Mouse (Mus musculus): ENCODE results near the gene Slc26a10. TPM values are rescaled to one million over a fixed set of nuclear protein-coding genes. Genes with fewer than 3 reads are reported as not detected.
"Not testable (repeated sequence)": the region's sequence is repeated elsewhere in the genome, so short reads cannot be mapped to it uniquely, and the experiment has no call there.

The Slc26a10 gene
- polyA plus RNA-seq, 1 experiment from 2014 or later = 2.2 TPM

- Histone ChIP-seq H3K27ac (no peak overlapping the region), H3K4me3 (replicated peaks) (no peak overlapping the region), H3K36me3 (replicated peaks) (no peaks in the 10 kb centered on the region), H3K4me1 (no peaks in the 10 kb centered on the region), H3K9me3 (no peaks in the 10 kb centered on the region), H3K4me2 (no peak overlapping the region), H3K27me3 (no peaks in the 10 kb centered on the region), H3K9ac (no peak overlapping the region)
- ATAC-seq (ENCODE audit: low FRiP score) = no peak
- WGBS = 62% methylated on average over 8 of the region's 8 CpGs
These were observed 45.2 kb downstream of the Slc26a10 start for GRCm38 (mm10) chr10:127135118-127135836.

- H3K4me3 ChIP-seq (replicated peaks); H3K36me3 ChIP-seq (replicated peaks); H3K4me1 ChIP-seq; ATAC-seq (ENCODE audit: low FRiP score); H3K9ac ChIP-seq; H3K4me2 ChIP-seq; H3K9me3 ChIP-seq; H3K27me3 ChIP-seq; H3K27ac ChIP-seq: not testable (repeated sequence)
- 87% methylated on average over 3 of the region's 3 CpGs for WGBS
These were observed 45.9 kb downstream of the Slc26a10 start for GRCm38 (mm10) chr10:127134394-127135035.

- no peak for ATAC-seq (ENCODE audit: low FRiP score)
- WGBS = 75% methylated on average over 5 of the region's 5 CpGs
- H3K27ac ChIP-seq = no peak overlapping the region
These were observed 48.0 kb downstream of the Slc26a10 start for GRCm38 (mm10) chr10:127132469-127132868.

DNA sequence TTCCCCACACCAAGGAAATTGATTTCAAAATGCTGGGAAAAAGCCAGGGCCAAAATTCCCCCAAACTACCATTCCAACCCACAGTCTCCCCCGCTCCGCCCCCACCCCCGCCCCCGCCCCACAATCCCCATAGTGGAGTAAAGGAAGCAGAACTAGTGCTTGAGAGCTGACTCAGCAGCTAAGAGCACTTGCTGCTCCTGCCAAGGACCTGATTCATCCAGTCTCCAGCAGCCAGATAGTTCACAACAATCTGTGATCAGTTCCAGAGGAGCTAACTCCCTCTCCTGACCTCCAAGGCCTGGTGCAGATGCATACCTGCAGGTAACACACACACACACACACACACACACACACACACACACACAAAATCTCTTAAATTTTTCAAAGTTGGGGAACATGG is 51.0 kb downstream of the Slc26a10 start:
- H3K9ac ChIP-seq = no peak overlapping the region
- H3K4me3 ChIP-seq (replicated peaks) = no peak overlapping the region
- peaks cover 3% of the 10 kb centered on the region; the same call in 1 of the 2 replicates for H3K27me3 ChIP-seq
- 81% methylated on average over 4 of the region's 4 CpGs for WGBS
- no peak for ATAC-seq (ENCODE audit: low FRiP score)
- H3K4me2 ChIP-seq = no peak overlapping the region
- no peak overlapping the region for H3K27ac ChIP-seq
- no peaks in the 10 kb centered on the region for H3K9me3 ChIP-seq
- H3K4me1 ChIP-seq = no peaks in the 10 kb centered on the region
- H3K36me3 ChIP-seq (replicated peaks) = no peaks in the 10 kb centered on the region

More at GRCm38 (mm10) chr10:127132469-127132868, 48.0 kb downstream of the Slc26a10 start:
- Histone ChIP-seq H3K27me3 (no peaks in the 10 kb centered on the region), H3K9ac (no peak overlapping the region), H3K36me3 (replicated peaks) (no peaks in the 10 kb centered on the region), H3K9me3 (no peaks in the 10 kb centered on the region), H3K4me1 (no peaks in the 10 kb centered on the region), H3K4me2 (no peak overlapping the region), H3K4me3 (replicated peaks) (no peak overlapping the region)

- H3K9me3 ChIP-seq = no peaks in the 10 kb centered on the region
- H3K4me3 ChIP-seq (replicated peaks) = no peak overlapping the region
- no peak overlapping the region for H3K4me2 ChIP-seq
- no peak for ATAC-seq (ENCODE audit: low FRiP score)
- peaks cover 3% of the 10 kb centered on the region; the same call in 1 of the 2 replicates for H3K27me3 ChIP-seq
- H3K36me3 ChIP-seq (replicated peaks) = no peaks in the 10 kb centered on the region
- no peak overlapping the region for H3K9ac ChIP-seq
- peaks cover 3% of the 10 kb centered on the region for H3K4me1 ChIP-seq
- WGBS = 88% methylated on average over 7 of the region's 7 CpGs
- no peak overlapping the region for H3K27ac ChIP-seq
These were observed 52.6 kb downstream of the Slc26a10 start for GRCm38 (mm10) chr10:127127711-127128279.

DNA sequence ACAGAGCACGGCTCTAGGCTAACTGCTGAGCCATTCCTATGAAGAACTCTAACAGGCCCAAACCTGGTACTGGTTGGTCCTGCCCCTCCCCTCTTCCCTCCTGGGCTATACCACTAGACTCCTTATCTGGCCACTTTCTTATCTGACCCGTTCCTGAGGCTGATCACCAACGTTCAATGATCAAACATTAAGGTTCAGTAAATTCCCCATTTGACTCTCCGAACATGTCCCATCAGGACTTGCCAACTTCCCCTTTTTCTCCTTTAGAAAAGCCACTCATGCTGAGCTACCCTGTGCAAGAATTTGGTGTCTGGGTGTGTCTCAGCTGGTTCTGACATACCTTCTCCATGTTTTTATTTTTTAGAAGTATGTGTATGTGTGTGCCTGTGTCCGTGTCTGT is 53.9 kb downstream of the Slc26a10 start:
- H3K27me3 ChIP-seq = peaks cover 3% of the 10 kb centered on the region; the same call in 1 of the 2 replicates

GRCm38 (mm10) chr10:127125210-127126001 is 55.0 kb downstream of the Slc26a10 start:
- H3K4me1 ChIP-seq = peaks cover 9% of the 10 kb centered on the region
- H3K36me3 ChIP-seq (replicated peaks) = no peaks in the 10 kb centered on the region
- H3K9me3 ChIP-seq = no peaks in the 10 kb centered on the region
- WGBS = 77% methylated on average over 9 of the region's 9 CpGs
- no peak overlapping the region for H3K27ac ChIP-seq
- H3K4me3 ChIP-seq (replicated peaks) = no peak overlapping the region
- peaks cover 3% of the 10 kb centered on the region; the same call in 1 of the 2 replicates for H3K27me3 ChIP-seq
- no peak overlapping the region for H3K4me2 ChIP-seq
- no peak for ATAC-seq (ENCODE audit: low FRiP score)
- H3K9ac ChIP-seq = no peak overlapping the region

More for the DNA sequence above, 53.9 kb downstream of the Slc26a10 start:
- H3K4me1 ChIP-seq = peaks cover 8% of the 10 kb centered on the region
- no peaks in the 10 kb centered on the region for H3K36me3 ChIP-seq (replicated peaks)
- H3K4me3 ChIP-seq (replicated peaks) = no peak overlapping the region
- no peaks in the 10 kb centered on the region for H3K9me3 ChIP-seq
- no peak overlapping the region for H3K9ac ChIP-seq
- H3K27ac ChIP-seq = no peak overlapping the region
- ATAC-seq (ENCODE audit: low FRiP score) = no peak
- WGBS = 92% methylated on average over 5 of the region's 5 CpGs
- H3K4me2 ChIP-seq = no peak overlapping the region

GRCm38 (mm10) chr10:127123436-127123805 is 57.0 kb downstream of the Slc26a10 start:
- Histone ChIP-seq H3K9ac (peak overlapping the region; percentile 22; the same call in 1 of the 2 replicates), H3K9me3 (no peaks in the 10 kb centered on the region), H3K27me3 (peaks cover 3% of the 10 kb centered on the region; the same call in 1 of the 2 replicates), H3K27ac (peak overlapping the region; percentile 69), H3K4me2 (peak overlapping the region; percentile 58), H3K36me3 (replicated peaks) (peaks cover 11% of the 10 kb centered on the region), H3K4me3 (replicated peaks) (peak overlapping the region; percentile 29), H3K4me1 (peaks cover 16% of the 10 kb centered on the region)
- WGBS = 8% methylated on average over 4 of the region's 4 CpGs
- ATAC-seq (ENCODE audit: low FRiP score) = no peak

- Histone ChIP-seq H3K4me3 (replicated peaks) (peak overlapping the region; percentile 29), H3K27ac (peak overlapping the region; percentile 69), H3K36me3 (replicated peaks) (peaks cover 16% of the 10 kb centered on the region), H3K4me2 (peak overlapping the region; percentile 58), H3K4me1 (peaks cover 16% of the 10 kb centered on the region), H3K27me3 (peaks cover 3% of the 10 kb centered on the region; the same call in 1 of the 2 replicates), H3K9me3 (no peaks in the 10 kb centered on the region), H3K9ac (peak overlapping the region; percentile 22; the same call in 1 of the 2 replicates)
- peak; percentile 12; the same call in 1 of the 2 replicates for ATAC-seq (ENCODE audit: low FRiP score)
- 7% methylated on average over 13 of the region's 13 CpGs for WGBS
These were observed 57.5 kb downstream of the Slc26a10 start for GRCm38 (mm10) chr10:127122784-127123435.

- Histone ChIP-seq H3K4me2 (peak overlapping the region; percentile 22), H3K9ac (no peak overlapping the region), H3K27me3 (peaks cover 3% of the 10 kb centered on the region; the same call in 1 of the 2 replicates), H3K9me3 (no peaks in the 10 kb centered on the region), H3K36me3 (replicated peaks) (peaks cover 25% of the 10 kb centered on the region), H3K4me3 (replicated peaks) (no peak overlapping the region), H3K27ac (no peak overlapping the region), H3K4me1 (peaks cover 16% of the 10 kb centered on the region)
- 88% methylated on average over 3 of the region's 3 CpGs for WGBS
- no peak for ATAC-seq (ENCODE audit: low FRiP score)
These were observed 58.4 kb downstream of the Slc26a10 start for GRCm38 (mm10) chr10:127122018-127122417.

Measured in forebrain, embryonic 12.5 days (tissue).